Mouse (Mus musculus): ENCODE data around the gene Gpm6b. TPM values are rescaled to one million over a fixed set of nuclear protein-coding genes. Genes with fewer than 3 reads are reported as not detected.
A peak's percentile ranks its signal among the peaks of the same experiment; 100 is the strongest.

Gene Gpm6b
- total RNA-seq, 2 experiments from 2014 or later = 664 to 679 TPM

DNA sequence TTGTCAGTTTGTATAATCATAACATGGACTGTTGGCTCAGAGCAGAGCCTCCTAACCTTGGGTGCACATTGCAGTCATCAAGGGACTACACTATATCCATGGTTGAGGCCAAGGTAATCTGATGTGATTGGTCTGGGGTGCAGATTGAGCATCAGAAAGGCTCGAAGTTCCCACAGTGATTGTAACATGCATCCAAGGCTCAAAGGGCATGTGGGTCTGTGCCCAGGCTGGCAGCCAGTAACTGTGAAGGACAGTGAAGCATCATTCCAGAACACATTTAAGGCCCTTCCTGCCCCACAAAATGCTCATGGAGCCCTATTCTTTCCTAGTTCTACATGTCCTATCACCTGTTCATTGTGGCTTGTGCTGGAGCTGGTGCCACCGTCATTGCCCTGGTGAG lies 144.9 kb downstream of the Gpm6b start:
- no peak for TF ChIP-seq CTCF (conservative IDR thresholded peaks at IDR 0.05)
- Histone ChIP-seq H3K27ac (0 out of 2 replicates have a peak overlapping the region, but pooled peaks have one; percentile 28), H3K4me3 (no peak overlapping the region)
- DNase-seq (ENCODE audit: low spot score in 2 of 2) = no peak

DNA sequence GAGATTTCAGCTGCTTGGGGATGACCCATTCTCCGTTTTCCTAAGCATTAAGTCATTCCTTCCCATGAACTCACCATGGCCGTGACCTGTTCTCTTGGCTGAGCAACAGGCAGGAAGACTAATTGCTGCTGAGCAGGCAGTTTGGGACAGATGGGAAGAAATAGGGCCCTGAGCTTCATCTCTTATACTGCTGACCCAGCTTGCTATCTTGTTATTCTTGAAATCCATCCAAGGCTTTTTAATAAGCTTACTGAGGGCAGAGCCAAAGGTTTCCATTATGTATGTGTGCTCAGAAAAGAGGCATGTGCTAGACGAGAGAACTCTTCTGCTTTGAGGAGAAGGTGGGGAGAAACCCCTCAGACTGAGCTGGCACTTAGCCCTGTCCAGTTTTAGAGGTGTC lies 146.2 kb downstream of the Gpm6b start:
- Histone ChIP-seq H3K4me3 (no peak overlapping the region), H3K27ac (no peak overlapping the region)
- DNase-seq (ENCODE audit: low spot score in 2 of 2) = no peak
- no peak for TF ChIP-seq CTCF (conservative IDR thresholded peaks at IDR 0.05)

DNA sequence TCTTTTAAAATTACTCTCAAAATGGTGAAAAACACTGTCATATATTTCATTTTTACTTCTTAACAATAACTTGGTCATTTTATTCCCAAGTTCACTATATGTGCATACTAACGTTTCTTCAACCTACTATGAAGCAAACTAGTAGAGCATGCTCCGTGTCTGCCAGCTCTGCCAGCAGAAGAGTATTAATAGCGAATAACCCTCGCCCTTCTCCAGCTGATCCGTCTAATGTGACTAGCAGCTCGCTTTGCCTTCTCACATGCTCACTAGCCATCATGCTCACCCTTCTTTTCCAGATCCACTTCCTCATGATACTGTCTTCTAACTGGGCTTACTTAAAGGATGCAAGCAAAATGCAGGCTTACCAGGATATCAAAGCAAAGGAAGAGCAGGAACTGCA lies 147.9 kb downstream of the Gpm6b start:
- TF ChIP-seq CTCF (conservative IDR thresholded peaks at IDR 0.05) = no peak
- no peak for DNase-seq (ENCODE audit: low spot score in 2 of 2)
- H3K27ac ChIP-seq = no peak overlapping the region

DNA sequence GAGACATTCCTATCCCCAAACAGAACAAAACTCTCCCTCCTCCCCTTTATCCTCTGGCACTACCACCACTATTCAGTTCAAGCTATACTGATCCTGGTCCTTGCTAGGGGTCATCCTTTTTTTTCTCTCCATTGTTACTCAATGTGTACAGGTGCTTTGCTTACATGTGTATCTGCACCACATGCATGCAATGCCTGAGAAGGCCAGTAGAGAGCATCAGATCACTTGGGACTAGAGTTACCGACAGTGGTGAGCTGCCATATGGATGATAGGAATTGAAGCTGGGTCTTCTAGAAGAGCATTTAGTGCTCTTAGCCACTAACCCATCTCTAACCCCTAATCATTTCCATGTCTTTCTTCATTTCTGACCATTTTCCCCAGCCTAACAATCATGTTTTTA lies 155.0 kb downstream of the Gpm6b start:
- Histone ChIP-seq H3K27ac (no peak overlapping the region), H3K4me3 (no peak overlapping the region)
- DNase-seq (ENCODE audit: low spot score in 2 of 2) = no peak
- peak; percentile 53 for TF ChIP-seq CTCF (conservative IDR thresholded peaks at IDR 0.05)

More for the DNA sequence above, 147.9 kb downstream of the Gpm6b start:
- no peak overlapping the region for H3K4me3 ChIP-seq

DNA sequence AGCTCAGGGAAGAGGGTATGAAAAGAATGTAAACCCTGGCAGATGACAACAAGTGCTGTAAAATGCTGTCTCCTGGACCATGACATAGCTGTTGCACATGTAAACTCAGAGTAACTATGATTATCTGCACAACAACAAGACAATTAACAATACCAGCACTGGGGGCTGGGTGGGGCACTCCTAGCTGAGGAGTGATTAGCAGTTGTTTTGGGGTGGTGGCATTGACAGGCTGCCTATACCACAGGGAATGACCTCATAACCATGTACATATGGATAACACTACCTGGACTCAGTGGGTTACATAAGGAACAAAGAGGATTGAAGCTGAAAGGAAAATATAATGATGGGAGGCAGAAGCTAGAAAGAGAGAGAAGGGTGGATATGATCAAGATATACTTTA lies 169.2 kb downstream of the Gpm6b start:
- H3K27ac ChIP-seq = no peak overlapping the region
- no peak for DNase-seq (ENCODE audit: low spot score in 2 of 2)
- H3K4me3 ChIP-seq = no peak overlapping the region
- no peak for TF ChIP-seq CTCF (conservative IDR thresholded peaks at IDR 0.05)

DNA sequence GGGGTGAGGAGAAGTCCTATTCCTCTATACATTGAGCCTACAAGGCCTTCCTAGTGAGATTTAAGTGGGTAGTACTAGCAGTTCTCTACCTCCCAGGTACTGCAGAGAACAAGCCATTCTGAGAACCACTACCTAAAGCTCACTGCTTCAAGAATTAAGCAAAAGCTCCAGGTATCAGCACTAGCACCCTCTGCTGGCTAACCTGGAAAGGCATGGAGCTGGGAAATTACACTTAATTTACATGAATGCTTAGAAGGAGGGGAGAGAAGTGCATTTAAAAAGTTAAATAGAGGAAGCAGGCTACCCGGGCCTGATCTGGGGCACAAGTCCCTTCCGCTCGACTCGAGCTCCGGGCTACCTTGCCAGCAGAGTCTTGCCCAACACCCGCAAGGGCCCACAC lies 177.5 kb downstream of the Gpm6b start:
- Histone ChIP-seq H3K4me3 (no peak overlapping the region), H3K27ac (no peak overlapping the region)
- peak; percentile 75 for TF ChIP-seq CTCF (conservative IDR thresholded peaks at IDR 0.05)
- DNase-seq (ENCODE audit: low spot score in 2 of 2) = peak in 1 of 2 experiments; percentile 31

DNA sequence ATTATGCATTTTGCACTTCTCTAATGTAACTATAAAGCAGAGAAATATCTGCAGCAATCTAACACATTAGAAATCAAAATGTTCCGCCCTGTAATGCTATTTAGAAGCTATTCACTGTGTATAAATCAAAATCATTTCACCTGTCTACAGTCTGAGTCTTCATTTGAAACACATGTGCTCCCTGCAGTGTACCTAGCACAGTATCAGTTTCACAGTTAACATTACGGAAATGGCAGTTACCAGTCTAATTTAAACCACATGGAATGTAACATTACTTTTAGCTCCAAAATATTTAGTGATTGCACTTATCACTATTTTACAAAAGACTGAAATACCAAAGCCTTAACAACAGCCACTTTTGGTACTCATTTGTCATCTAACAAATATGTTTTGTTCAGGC lies 196.1 kb downstream of the Gpm6b start:
- TF ChIP-seq CTCF (conservative IDR thresholded peaks at IDR 0.05) = no peak
- no peak overlapping the region for H3K27ac ChIP-seq
- DNase-seq (ENCODE audit: low spot score in 2 of 2) = no peak

More for the DNA sequence above, 196.1 kb downstream of the Gpm6b start:
- H3K4me3 ChIP-seq = no peak overlapping the region

Other genes starting within 250 kb of the Gpm6b start
- 10 to 100 TPM; 14.2 to 14.7 TPM for gene Gemin8, start 68.5 kb upstream of the Gpm6b start, total RNA-seq (2021)
- 10 to 100 TPM; 49.0 to 59.3 TPM for gene Trappc2, start 201.7 kb downstream of the Gpm6b start, total RNA-seq (2021)
- 1 to 10 TPM; 5.1 to 6.3 TPM for gene Ofd1, start 201.8 kb downstream of the Gpm6b start, total RNA-seq (2021)
- 10 to 100 TPM; 38.1 to 39.2 TPM for gene Rab9, start 241.0 kb downstream of the Gpm6b start, total RNA-seq (2021)